Mouse (Mus musculus) testis, adult 2 months (tissue): ENCODE data around the gene Gm28539.

Experiments
- CTCF ChIP-seq: fragments of 200-500 bp; IDR thresholded peaks from 2 replicates; pipeline ENCODE4 v1.5.1; 2012; ENCODE audit warnings: low read depth, mild to moderate bottlenecking, inconsistent platforms, low read length, moderate library complexity; ENCODE audit not compliant: control insufficient read depth, insufficient read depth, insufficient replicate concordance
- POLR2A ChIP-seq: fragments of 200-500 bp; IDR thresholded peaks from 2 replicates; pipeline ENCODE4 v1.6.1; 2012; ENCODE audit warnings: low read depth, mild to moderate bottlenecking, inconsistent platforms, low read length, moderate library complexity; ENCODE audit not compliant: control insufficient read depth

GRCm38 (mm10) chr16:18860186-18860585, 23.8 kb downstream of the Gm28539 start:
- TF ChIP-seq CTCF (no peak), POLR2A (no peak)
